Mouse (Mus musculus): Measurements from ENCODE around the gene Olfr462. TPM values are rescaled to one million over a fixed set of nuclear protein-coding genes. Genes with fewer than 3 reads are reported as not detected.

Gene Olfr462
- not detected in 2 replicates for polyA plus RNA-seq (2012; rRNA removed)

GRCm38 (mm10) chr11:87892168-87892567 lies at the start of gene Olfr462:
TSS of gene Olfr462 (minus strand) at chr11:87892268.

DNA sequence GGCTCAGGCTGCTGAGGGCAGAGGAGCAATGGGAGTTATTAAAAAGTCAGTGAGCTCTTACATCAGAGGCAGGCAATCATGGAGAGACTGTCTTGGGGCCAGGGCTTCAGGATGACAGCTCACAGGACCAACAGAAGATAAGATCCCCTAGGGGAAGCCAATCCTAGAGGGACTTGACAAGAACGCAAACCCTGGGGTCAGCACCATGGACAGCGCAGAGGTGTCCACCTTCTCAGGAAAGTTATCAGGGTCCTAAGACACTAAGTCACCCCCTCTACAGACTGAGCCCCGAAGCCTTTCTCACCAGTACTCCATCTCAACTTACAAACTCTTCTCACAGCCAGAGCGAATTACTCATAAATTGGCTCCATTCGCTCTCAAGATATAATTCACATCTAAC lies 28.9 kb upstream of the Olfr462 start, which contains the start of gene Olfr464:
Olfr464 (minus strand) TSS at position 2 of the 400 bp plus-strand sequence.

DNA sequence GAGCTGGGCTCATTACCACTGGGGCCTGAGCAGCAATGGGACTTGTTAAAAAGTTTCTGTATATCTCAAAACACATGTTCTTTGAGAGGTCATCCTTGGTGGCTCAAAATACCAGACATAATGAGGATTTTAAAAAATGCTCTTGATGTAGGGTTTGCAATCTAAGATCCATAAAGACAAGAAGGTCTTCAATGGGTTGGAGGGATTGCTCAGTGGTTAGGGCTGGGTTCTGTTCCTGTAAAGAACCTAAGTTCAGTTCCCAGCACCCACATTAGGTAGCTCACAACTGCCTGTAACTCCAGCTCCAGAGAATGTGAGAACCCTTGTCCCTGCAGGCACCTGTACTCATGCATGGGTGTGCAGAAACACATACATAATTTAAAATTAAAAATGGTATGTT lies 5.2 kb upstream of the Olfr462 start, which contains the start of gene Olfr463:
Olfr463 (minus strand) TSS at position 101 of the 400 bp plus-strand sequence.

DNA sequence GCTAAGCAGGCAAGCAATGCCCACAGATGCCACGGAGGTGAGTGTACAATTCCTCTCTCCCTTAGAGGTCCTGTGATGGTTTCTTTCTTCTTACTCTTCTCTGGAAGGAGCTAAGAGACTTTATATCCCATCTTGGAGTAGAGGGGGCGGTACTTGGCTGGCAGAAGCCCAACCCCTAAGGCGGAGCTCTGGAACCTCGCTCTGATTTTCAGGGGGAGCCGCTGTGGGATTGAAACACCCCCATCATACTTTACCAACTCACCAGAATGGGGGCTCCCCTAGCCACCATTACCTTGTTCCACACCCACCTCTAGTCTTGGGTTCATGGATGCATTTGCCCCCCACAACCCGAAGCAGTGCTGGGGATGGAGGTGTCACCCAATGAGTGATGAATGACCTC lies 16.6 kb downstream of the Olfr462 start, which contains the start of gene Epx:
Epx (minus strand) TSS at position 101 of the 400 bp plus-strand sequence.

DNA sequence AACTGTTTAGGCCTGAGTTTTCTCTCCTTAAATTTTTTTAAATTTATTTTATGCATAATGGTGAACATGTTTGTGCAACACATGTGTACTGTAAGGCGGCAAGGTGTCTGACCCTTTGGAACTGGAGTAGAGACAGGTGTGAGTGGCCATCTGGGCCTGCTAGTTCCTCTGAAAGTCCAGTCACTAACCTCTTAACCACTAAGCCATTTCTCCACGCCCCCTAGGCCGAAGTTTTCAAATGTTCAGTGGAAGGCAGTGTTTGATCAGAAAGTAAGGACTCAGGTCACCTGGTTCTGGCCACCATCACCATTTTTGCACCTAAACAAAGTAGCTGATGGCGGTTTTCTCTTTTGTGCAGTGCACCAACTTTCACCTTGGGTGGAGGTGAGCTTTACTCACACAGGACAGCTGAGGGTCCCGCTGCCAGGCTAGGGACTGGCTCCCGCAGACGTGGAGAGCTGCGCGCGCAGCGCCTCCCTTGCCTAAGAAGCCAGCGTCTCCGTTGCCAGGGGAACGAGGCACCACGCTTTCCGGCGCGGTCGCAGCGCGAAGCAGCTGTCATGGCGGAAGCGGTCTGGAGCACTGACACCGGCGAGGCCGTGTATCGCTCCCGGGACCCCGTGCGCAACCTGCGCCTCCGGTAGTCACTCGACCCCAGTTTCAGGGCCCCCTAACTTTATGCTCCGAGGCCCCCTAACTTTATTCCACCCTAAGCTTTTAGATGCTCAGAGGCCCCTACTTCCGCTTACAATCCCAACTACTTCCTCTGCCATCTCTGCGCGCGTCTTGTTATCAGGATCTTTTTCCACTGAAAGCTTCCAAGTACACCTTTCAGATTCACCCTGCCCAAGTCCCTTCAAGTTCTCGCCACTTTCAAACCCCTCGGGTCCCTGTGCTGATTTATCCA lies 39.1 kb downstream of the Olfr462 start, which contains the start of gene Mks1:
Mks1 (plus strand) TSS at position 526 of the 907 bp plus-strand sequence.

Other genes starting within 250 kb of the Olfr462 start
- 23.8 and 24.7 TPM in 2 replicates for gene Rnf43, start 229.5 kb downstream of the Olfr462 start, polyA plus RNA-seq (2012; rRNA removed)
- 33.1 and 41.4 TPM in 2 replicates for gene Supt4a, start 154.7 kb downstream of the Olfr462 start, polyA plus RNA-seq (2012; rRNA removed)
- gene Tspoap1, start 131.7 kb downstream of the Olfr462 start, polyA plus RNA-seq (2012; rRNA removed), result 0.90 and 1.5 TPM in 2 replicates
- 0.20 and 0.34 TPM in 2 replicates for gene Mpo, start 98.7 kb downstream of the Olfr462 start, polyA plus RNA-seq (2012; rRNA removed)
- 178 and 221 TPM in 2 replicates for gene Lpo, start 64.0 kb downstream of the Olfr462 start, polyA plus RNA-seq (2012; rRNA removed)
- 13.8 and 17.7 TPM in 2 replicates for gene Mks1, start 39.1 kb downstream of the Olfr462 start, polyA plus RNA-seq (2012; rRNA removed)
- 0.27 TPM in 1 of 2 replicates, not detected in the other for gene Epx, start 16.7 kb downstream of the Olfr462 start, polyA plus RNA-seq (2012; rRNA removed)
- not detected in 2 replicates for gene Olfr463, start 5.1 kb upstream of the Olfr462 start, polyA plus RNA-seq (2012; rRNA removed)
- gene Olfr464, start 28.7 kb upstream of the Olfr462 start, polyA plus RNA-seq (2012; rRNA removed), result not detected in 2 replicates
- gene Dynll2, start 95.3 kb upstream of the Olfr462 start, polyA plus RNA-seq (2012; rRNA removed), result 94.3 and 116 TPM in 2 replicates
- gene Srsf1, start 155.1 kb upstream of the Olfr462 start, polyA plus RNA-seq (2012; rRNA removed), result 105 and 115 TPM in 2 replicates
- gene Vezf1, start 176.0 kb upstream of the Olfr462 start, polyA plus RNA-seq (2012; rRNA removed), result 13.2 and 13.9 TPM in 2 replicates
- 41.2 and 42.7 TPM in 2 replicates for gene Cuedc1, start 205.8 kb upstream of the Olfr462 start, polyA plus RNA-seq (2012; rRNA removed)

Measured in colon, adult 2 months (tissue).